Mouse (Mus musculus): ENCODE measurements at regions not wholly inside any gene's neighbourhood (a gene's known extent, or its start where the extent isn't known, plus 50 kb on each side); places are given as distances from the start of the nearest gene placed in this dataset.

DNA sequence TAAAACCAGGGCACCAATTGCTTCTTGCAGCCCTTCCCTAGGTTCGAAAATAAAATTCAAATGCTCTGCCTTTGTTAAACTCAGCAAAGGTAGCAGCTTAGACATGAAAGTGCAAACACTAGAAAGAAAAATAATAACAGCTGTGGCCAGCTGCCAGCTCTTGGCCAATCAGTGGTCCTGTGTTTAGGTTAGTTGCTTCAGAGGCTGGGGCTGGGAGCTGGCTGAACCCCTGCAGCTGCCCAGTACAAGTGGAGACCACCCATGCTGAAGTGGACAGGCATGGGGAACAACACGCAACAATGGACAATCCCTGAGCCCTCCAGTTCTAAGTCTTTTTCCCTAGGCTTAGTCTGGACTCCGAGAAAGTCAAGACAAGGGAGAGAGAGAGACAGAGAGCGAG lies 2256.2 kb upstream of the Gm7489 start:
- ATAC-seq (ENCODE audit: insufficient number of reproducible peaks, low FRiP score, low TSS enrichment) = no peak

DNA sequence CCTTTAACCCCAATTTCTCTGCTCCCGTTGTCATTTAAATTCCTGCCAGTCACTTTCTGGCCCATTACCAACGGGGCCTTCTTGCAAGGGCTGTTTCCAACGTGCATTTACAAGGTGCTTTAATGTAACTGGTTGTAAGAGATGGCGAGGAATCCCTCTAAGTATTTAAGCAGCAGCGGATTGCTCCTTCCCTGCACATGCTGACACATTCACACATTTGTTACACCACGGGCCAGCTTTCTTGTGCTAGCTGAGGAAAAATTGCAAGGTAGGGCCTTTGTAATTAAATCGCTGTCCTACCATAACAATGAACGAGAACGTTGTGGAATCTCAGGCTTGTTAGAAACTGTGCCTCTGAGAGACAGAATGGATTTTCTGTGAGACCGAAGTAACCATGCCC lies 2252.8 kb upstream of the Gm7489 start:
- ATAC-seq (ENCODE audit: insufficient number of reproducible peaks, low FRiP score, low TSS enrichment) = no peak

DNA sequence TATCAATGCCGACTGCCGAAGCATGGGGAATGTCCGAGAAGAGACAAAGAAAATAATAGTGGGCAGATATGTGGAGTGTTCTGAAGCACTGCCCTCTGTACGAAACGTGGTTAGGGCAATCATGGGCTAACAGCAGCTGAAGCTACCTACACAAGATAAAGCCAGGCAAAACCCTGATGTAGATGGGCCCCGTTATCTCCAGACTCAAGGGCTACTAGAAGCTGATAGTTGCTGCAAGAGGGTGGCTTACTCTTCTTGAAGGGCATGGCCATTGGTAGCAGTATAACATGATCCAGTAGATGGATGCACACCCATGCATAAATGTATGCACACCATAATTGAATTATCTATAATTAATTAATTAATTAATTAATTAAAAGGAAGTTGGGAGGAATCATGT lies 2251.6 kb upstream of the Gm7489 start:
- ATAC-seq (ENCODE audit: insufficient number of reproducible peaks, low FRiP score, low TSS enrichment) = no peak

DNA sequence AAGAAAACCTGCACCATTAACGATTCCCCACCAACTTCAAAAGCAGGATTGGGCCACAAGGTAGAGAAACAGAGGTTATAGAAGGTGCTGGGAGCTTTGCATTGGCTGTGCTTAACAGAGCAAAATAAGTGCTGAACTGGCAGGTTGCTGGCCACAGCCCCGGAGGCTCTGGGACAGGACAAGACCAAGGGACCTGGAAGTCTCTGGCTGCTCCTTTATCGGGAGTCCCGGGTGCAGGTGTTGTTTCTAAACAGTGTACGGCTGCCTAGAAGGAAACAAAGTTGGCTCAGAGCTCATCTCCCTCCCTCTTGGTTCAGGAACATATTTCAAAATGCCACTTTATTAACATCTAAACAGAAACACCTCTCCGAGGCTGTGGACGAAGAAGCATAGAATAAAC lies 2250.0 kb upstream of the Gm7489 start:
- 0 out of 2 replicates have a peak, but pooled peaks have one; percentile 28 for ATAC-seq (ENCODE audit: insufficient number of reproducible peaks, low FRiP score, low TSS enrichment)

DNA sequence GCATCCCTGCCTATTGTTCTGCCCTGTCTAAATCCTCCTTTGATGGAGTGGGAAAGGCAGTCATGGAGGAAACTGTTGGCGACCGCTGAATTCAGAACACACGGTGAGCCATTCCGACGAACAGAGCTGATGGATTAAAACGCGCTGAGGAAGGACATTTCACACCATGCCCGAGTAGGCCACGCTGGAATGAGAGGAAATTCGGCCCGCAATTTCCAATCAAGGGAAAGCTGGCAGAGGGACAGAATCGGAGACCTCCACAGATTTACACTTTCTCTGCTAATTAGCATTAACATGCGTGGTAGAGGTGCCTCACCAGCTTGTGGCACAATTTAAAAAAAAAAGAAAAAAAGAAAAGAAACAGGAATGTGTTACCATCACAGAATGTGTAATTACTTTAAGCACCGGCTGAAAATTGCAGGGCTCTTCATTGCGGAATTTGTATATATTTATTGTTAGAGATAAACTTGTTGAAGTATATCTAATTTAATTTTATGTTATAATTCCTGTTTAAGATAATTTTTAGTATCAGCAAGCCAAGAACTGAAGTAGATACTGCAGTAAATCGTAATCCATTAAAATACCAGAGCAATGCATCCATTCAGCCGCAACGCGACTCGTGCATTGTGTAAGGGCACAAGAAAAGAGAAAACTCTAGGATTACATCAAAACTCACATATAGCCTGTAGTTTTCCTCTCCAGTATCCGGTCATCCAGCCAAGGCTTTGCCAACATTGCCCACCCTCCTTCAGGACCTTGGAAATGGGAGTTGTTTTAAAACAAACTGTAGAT lies 2249.4 kb upstream of the Gm7489 start:
- peak; percentile 62 for ATAC-seq (ENCODE audit: insufficient number of reproducible peaks, low FRiP score, low TSS enrichment)

DNA sequence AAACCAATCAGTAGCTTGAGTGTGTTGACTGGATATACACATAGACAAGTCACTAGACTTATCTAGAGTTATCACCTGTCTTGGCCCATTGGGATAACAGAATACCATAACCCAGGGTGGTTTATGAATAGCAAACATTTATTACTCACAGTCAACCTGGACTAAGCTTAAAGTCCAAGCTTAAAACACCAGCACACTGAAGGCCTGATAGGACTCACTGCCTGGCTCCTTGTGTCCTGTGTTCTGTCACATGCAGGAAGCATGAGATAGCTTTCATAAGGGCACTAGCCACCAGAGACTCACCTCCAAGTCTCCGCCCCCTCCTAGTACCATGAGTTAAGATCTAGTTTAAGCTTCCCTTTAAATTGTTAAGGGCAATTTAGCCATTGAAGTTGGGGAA lies 2247.1 kb upstream of the Gm7489 start:
- ATAC-seq (ENCODE audit: insufficient number of reproducible peaks, low FRiP score, low TSS enrichment) = no peak

DNA sequence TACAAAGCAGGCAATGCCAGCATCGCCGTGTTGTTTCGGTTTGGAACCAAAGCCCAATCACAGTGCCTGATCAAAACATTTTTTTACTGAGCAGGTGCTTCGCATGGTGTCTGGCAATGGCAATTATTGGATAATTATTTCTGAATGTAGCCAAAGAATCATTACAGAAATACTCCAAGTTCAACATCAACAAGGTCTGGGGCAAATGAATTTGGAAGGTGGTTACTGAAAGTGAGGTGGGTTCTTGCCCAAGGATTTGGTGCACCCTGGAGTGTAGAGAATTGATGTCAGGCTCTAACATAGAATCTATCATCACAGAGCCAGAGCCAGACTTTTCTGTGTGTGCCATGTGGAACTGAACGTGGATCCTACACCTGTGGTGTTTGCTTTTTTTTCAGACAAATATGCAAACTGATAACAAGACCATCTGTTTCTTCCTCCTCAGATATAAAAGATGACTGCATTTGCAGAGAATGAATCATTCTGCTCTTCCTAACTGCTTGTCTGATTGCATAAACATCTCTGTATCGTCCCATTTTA lies 2240.9 kb upstream of the Gm7489 start:
- peak; percentile 65; the same call in 1 of the 2 replicates for ATAC-seq (ENCODE audit: insufficient number of reproducible peaks, low FRiP score, low TSS enrichment)

DNA sequence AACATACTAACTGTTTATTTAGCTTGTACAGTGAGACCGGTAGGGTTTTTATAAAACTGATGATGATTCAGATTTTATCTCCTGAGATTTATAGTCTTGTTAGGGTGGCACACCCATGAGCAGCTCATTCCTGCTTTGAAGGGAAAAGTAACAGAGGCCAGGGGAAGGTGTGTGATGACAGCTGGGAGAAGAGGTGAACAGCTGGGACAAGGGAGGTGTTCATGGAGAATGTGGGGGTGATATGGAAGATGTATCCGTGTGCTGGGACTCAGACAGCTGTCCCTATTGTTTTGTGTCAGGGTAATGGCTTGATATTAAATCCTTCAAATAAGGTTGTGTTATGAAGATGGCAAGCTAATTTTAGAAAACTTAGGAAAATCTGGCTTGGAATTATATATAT lies 2238.4 kb upstream of the Gm7489 start:
- no peak for ATAC-seq (ENCODE audit: insufficient number of reproducible peaks, low FRiP score, low TSS enrichment)

DNA sequence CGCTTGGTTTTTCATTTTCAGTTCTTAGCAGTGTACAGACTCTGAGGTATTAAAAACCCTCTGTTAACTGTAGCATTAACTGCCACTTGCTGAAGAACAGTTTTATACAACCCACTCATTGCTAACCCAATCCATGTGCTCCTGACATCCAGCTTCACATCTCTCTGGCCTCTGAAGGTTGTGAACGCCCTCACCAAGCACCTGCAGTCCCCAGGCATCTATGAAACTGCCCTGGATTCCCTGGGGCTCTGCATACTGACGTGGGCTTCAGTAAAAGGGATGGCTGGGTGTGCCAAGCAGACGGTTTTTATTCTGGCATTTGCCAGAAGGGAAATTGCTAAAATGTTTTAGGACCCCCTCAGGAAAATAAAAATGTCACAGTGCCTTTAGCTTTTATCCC lies 2232.2 kb upstream of the Gm7489 start:
- ATAC-seq (ENCODE audit: insufficient number of reproducible peaks, low FRiP score, low TSS enrichment) = no peak

DNA sequence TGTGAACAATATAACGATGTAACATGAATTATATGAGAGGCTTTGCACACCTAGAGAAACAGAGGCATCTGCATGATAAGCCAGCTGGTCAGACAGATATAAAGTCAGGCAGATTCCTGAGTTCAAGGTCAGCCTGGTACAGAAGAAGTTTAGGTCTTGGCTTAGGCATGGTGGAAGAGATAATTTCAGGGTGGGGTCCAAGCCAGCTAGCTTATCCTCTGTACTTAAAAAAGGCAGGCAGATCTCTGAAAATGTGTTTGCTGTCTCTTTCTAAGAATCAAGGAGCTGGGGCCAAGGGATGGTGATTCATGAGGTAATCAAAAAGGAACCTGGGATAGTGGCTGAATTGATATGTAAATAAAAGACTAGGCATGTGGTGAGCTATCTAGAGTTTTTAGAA lies 2227.1 kb upstream of the Gm7489 start:
- no peak for ATAC-seq (ENCODE audit: insufficient number of reproducible peaks, low FRiP score, low TSS enrichment)

DNA sequence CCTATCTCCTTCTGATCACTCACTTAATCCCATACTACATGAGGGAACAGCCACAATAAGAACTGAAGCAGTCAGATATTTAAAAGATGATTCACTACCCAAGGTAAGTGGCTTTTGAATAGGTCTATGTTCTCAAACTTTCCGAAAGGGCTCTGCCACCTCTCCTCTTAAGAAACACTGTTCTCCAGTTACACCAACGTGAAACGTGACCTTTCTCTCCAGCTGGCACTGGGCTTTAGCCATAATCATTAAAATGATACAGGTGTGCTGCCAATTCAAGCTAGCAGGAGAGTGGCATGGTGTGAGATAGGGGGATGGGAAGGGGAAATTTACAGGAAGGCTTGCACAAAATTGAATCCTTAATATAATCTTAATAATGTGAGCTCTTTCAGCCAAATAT lies 2216.4 kb upstream of the Gm7489 start:
- no peak for ATAC-seq (ENCODE audit: insufficient number of reproducible peaks, low FRiP score, low TSS enrichment)

DNA sequence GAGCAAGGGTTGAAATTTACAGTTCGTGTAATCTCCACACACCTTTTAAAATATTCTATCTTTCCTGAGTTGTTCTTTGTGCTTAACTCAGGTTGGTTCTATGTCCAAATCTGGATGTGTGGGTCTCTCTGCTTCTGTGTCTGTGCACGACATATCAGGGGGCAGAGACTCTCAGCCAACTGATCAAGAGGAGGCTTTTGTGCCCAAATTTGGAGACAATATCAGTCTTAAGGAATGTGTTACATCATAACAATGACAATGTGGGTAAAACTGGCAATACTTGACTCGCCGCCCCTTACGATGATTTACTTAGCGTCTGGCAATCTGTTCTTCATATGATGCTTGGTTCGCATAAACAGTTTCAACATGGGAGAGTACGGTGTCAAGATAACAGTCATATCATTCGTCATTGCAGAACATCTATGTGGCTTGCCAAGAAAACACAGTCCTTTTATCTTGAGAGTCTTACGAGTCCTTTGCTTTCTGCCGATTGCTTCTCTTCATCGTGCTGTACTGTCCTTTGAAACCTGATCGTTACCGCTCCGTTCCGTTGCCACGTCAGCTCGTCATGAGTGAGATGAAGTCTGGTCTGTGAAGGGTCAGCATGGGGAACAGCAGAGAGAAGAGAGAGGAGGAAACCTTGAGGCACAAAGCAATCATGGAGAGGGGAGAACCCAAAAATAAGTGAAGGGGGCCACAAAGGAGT lies 2212.9 kb upstream of the Gm7489 start:
- no peak for ATAC-seq (ENCODE audit: insufficient number of reproducible peaks, low FRiP score, low TSS enrichment)

DNA sequence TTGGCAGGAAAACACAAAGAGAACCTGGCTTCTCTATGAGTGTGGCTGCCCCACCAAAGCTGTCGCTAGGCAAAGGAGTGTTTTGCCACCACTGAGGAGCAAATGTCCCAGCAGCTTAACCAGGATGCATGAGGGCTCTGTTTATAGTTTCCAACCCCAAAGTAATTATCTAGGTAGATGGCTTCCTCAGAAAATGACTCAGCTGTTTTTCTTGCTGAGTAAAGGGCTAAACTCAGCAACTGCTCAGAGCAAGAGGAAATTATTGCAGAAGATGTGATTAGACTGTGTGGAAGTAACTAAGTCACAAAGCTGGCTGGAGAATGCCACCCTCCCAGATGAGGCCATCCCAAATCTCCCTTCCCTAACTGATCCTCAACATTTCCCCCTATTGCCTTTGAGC lies 2211.2 kb upstream of the Gm7489 start:
- ATAC-seq (ENCODE audit: insufficient number of reproducible peaks, low FRiP score, low TSS enrichment) = no peak

DNA sequence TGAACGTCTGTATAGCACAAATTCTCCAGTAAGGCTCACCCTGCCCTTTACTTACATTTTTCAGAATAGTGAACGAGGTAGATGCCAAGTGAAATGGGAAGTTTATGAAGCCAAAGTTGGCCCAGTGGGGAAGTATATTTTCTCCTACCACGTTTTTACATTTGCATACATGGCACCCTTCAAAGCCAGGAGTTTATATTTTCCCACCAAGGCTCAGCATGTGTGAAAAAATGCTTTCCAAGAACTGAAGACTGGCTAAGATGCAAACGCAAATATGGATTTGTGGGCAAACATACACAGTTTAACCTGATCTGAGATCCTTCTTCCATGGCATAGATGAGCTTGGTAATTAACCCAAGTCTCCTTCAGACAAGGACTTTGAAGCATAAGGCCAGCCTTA lies 2209.4 kb upstream of the Gm7489 start:
- ATAC-seq (ENCODE audit: insufficient number of reproducible peaks, low FRiP score, low TSS enrichment) = no peak

DNA sequence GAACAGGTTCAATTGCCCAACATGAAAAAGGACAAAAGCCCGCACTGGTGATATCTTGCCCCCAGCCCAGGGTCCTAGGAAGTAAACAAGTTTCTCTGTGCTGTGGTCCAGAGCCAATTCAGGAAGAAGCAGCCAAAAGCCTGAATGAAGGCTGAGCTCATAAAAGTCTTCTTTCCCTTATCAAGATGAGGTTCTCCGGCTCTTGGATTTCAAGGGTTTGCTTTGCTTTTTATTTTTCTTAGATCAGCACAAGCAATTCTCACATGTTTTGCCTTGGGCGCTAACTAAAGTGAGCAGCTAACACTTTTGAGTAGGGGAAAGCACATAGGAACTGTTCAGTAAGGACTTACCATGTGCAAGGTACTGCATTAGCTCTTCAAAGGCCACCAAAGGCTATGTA lies 2208.0 kb upstream of the Gm7489 start:
- ATAC-seq (ENCODE audit: insufficient number of reproducible peaks, low FRiP score, low TSS enrichment) = no peak

DNA sequence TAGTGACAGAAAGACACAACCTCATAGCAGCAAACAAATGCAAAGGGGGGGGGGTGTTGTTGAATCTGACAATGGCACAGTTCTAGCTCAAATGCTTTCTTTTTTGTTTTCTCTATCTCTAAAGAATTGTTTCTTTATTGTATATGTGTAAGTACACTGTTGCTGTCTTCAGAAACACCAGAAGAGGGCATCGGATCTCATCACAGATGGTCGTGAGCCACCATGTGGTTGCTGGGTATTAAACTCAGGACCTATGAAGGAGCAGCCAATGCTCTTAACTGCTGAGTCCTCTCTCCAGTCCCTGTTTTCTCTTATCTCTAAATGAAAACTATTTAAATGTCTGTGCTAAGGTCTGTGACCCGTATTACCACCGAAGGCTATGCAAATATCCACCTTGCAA lies 2207.4 kb upstream of the Gm7489 start:
- ATAC-seq (ENCODE audit: insufficient number of reproducible peaks, low FRiP score, low TSS enrichment) = no peak

DNA sequence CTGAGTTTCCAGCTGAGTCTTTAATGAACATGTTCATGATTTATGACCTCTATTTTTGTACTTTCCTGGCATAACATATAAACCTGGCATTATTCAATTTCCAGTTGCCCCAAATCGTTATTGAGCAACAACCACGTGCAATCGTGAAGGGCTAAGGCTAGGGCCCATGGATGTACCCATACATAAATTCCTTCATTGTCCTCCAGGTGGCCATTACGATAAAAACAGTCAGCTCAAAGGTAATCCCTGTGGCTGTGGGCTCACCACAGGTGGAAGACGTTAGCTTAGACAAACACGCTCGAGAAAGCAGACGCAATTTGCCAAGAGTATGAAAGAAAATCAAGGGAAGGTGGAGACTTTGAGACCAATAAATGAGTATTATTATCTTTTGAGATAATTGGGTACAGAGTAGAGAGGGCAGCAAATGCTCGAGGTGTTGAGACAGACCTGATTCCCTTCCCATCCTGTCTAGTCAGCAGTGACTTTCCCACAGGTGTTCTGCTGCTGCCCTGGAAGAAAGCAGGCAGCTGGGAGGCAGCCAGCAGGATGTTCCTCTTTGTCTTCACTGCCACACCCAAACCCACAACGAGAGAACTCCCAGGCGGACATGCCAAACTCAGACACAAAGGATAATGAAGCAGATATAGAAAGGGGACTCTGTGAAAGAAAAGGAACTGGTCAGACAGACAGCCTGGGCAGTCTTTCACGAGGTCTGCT lies 2205.4 kb upstream of the Gm7489 start:
- ATAC-seq (ENCODE audit: insufficient number of reproducible peaks, low FRiP score, low TSS enrichment) = no peak

DNA sequence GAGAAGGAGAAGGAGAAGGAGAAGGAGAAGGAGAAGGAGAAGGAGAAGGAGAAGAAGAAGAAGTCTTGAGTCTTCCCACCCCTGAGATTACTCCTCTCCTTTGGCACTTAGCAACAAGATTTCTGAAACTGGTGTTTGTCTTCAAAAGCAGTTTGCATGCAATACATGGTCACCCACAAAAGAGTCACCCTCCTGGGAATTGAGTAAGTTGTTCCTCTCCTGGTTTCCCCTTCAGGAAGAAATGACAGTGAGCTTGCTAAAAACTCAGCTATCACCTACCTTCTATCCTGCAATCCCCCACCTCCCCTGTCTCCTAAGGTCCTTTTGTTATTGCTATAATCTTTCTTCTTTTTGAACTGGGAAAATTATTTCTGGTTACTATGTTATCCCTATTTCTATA lies 2204.2 kb upstream of the Gm7489 start:
- ATAC-seq (ENCODE audit: insufficient number of reproducible peaks, low FRiP score, low TSS enrichment) = no peak

DNA sequence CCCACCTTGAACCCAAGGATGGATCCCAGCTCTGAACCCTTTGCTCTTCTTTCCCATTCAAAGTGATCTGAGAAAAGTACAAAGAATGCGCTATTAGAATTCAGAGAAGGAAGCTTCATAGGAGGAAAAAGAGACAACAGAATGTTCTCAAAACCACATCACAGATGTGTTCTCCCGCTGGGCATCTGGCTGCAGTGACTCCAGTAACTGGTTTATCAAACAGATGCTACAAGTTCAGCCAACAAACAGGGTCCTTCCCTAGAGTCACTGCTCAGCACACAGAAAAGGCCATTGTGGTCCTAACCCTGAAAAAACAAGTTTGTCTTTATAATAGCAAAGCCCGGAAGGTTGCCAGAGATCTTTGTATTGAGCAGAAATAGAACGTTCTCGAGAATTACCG lies 2203.5 kb upstream of the Gm7489 start:
- ATAC-seq (ENCODE audit: insufficient number of reproducible peaks, low FRiP score, low TSS enrichment) = no peak

DNA sequence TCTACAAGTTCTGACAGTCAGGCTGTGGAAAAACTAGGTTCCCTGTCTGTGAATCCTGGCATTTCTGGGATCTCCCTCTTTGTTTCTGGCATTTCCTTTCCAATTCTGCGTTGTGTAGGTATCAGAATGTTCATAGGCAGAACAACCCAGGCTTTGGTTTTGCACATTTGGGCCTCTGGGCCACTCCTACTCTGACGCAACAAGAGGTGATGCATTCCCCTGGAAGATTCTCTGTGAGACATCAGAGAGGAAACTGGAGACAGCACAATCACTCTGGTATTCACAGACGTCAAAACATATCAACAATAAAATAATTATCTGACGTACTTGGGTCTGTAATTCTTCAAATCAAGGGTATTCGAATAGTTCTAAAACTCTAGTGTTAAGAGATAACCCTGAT lies 2202.4 kb upstream of the Gm7489 start:
- no peak for ATAC-seq (ENCODE audit: insufficient number of reproducible peaks, low FRiP score, low TSS enrichment)

DNA sequence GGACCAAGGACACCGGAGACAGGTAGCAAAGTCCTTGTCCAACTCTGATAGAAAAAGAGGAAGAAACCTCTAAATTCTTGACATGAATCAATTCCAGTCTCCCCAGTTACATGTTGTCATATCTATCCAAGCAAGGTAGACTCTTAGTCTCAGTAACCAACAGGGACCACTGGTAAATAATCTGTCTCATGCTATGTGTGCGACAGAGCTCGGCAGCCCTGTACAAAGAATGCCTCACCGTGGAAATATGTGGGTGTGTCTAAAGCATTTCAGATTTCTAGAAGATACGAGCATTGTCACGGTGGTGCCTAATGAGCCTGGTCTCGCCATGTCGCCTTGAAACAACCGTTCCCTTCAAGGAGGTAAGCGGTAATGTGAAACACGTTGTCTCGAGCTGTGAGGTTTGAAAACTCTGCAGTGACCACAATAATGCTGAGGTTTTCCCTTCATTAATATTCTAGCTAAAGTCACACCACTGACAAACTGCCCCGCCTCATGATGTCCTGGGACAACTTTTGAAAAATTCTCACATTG lies 2197.6 kb upstream of the Gm7489 start:
- ATAC-seq (ENCODE audit: insufficient number of reproducible peaks, low FRiP score, low TSS enrichment) = no peak

Measured in cerebellum, adult (tissue).